Mouse (Mus musculus) heart, adult 2 months (tissue): ENCODE measurements around the gene Chuk. TPM values are rescaled to one million over a fixed set of nuclear protein-coding genes. Genes with fewer than 3 reads are reported as not detected.

Source experiments
- DNase-seq, 2 experiments: peaks; one replicate each; pipeline ENCODE4 v3.0.0; 2021
- H3K27ac ChIP-seq: fragments of 200-600 bp; 2 replicates; pipeline ENCODE4 v1.8.1; 2022
- H3K27me3 ChIP-seq: fragments of 200-500 bp; 2 replicates; pipeline ENCODE4 v1.6.1; 2012; ENCODE audit warnings: mild to moderate bottlenecking, low read length, inconsistent platforms, mixed read lengths; ENCODE audit not compliant: control insufficient read depth, insufficient read depth
- H3K36me3 ChIP-seq: fragments of 200-500 bp; 2 replicates; pipeline ENCODE4 v1.6.1; 2012; ENCODE audit warnings: low read length, inconsistent platforms; ENCODE audit not compliant: control insufficient read depth, insufficient read depth
- H3K4me1 ChIP-seq: fragments of 200-500 bp; 2 replicates; pipeline ENCODE4 v1.6.1; 2011; ENCODE audit warnings: low read length; ENCODE audit not compliant: control insufficient read depth, insufficient read depth
- H3K4me3 ChIP-seq: fragments of 200-600 bp; 2 replicates; pipeline ENCODE4 v1.8.1; 2022
- H3K79me2 ChIP-seq: fragments of 200-500 bp; replicated peaks from 2 replicates; pipeline ENCODE4 v1.6.1; 2012; ENCODE audit warnings: mild to moderate bottlenecking, inconsistent platforms, low read length, moderate library complexity, mixed read lengths; ENCODE audit not compliant: control insufficient read depth, insufficient read depth
- H3K9ac ChIP-seq: fragments of 200-500 bp; 2 replicates; pipeline ENCODE4 v1.6.1; 2012; ENCODE audit warnings: low read depth, mild to moderate bottlenecking, control low read depth, inconsistent platforms, low read length, mixed read lengths
- CTCF ChIP-seq: fragments of 200-600 bp; IDR thresholded peaks from 2 replicates; pipeline ENCODE4 v1.8.1; 2022; ENCODE audit warnings: antibody characterized with exemption, mild to moderate bottlenecking, moderate library complexity
- EP300 ChIP-seq: fragments of 200-500 bp; IDR thresholded peaks from 2 replicates; pipeline ENCODE4 v1.6.1; 2011; ENCODE audit warnings: low read depth, low read length, control low read depth; ENCODE audit not compliant: insufficient read depth
- POLR2A ChIP-seq: fragments of 200-500 bp; IDR thresholded peaks from 2 replicates; pipeline ENCODE4 v1.6.1; 2011; ENCODE audit warnings: mild to moderate bottlenecking, low read depth, low read length, control low read depth; ENCODE audit not compliant: insufficient read depth
- WGBS: fragments of 180-500 bp; shearing (Covaris S2); methylation state at CpG from one replicate; pipeline ENCODE4 v1.1.7; 2018; 5-methylcytosine and 5-hydroxymethylcytosine counted together
- intact Hi-C: fragments of 180-260 bp; cut with DNase I; formaldehyde crosslinking; loops from one replicate; pipeline ENCODE4 v1.15.1; 2025
- polyA plus RNA-seq: library from polyadenylated mRNA; depleted of rRNA; stranded (reverse); fragments of >200 nt; gene quantifications from 2 replicates; pipeline ENCODE4 v1.2.3, GENCODE M21; 2012; rRNA removed
- total RNA-seq, 2 experiments: library from RNA; stranded (reverse); gene quantifications; 2 replicates each; pipeline ENCODE4 v1.2.3; 2021

Chuk gene
- total and polyA plus RNA-seq, 3 experiments, result 13.9 to 32.5 (median 31.2) TPM

DNA sequence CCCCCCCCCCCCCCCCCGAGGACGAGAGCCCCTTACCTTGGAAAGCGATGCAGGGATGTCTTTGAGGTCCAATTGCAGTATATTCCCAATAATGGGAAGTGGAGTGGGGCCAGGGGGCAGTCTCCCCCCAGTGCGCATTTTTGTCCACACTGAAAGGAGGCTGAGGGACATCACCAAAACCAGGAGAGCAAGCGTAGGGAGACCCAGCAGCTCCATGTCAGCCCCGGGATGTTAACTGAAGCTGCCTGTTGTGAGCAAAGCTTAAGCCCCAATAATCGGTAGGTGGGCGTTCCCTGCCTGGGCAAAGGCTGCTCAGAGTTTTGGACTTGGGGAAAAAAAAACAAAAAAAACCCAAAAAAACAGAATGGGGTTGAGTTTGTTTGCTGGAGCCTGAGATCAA, 78.3 kb downstream of the Chuk start, which contains the start of gene Cyp2c23:
Cyp2c23 (minus strand) TSS at position 237 of the 400 bp plus-strand sequence.
- no peaks in the 10 kb centered on the region for H3K79me2 ChIP-seq
- H3K36me3 ChIP-seq, result no peaks in the 10 kb centered on the region
- TF ChIP-seq EP300, result no peak
- no peak for TF ChIP-seq CTCF
- TF ChIP-seq POLR2A, result no peak
- intact Hi-C loops, result no loop called here
- H3K4me1 ChIP-seq, result no peaks in the 10 kb centered on the region
- no peak within 1 kb of the TSS for H3K27ac ChIP-seq
- H3K27me3 ChIP-seq, result no peaks in the 10 kb centered on the region
- DNase-seq, result no peak
- WGBS, result 66% methylated on average over 8 of the region's 8 CpGs
- H3K4me3 ChIP-seq, result no peak within 1 kb of the TSS
- H3K9ac ChIP-seq, result no peak within 1 kb of the TSS

DNA sequence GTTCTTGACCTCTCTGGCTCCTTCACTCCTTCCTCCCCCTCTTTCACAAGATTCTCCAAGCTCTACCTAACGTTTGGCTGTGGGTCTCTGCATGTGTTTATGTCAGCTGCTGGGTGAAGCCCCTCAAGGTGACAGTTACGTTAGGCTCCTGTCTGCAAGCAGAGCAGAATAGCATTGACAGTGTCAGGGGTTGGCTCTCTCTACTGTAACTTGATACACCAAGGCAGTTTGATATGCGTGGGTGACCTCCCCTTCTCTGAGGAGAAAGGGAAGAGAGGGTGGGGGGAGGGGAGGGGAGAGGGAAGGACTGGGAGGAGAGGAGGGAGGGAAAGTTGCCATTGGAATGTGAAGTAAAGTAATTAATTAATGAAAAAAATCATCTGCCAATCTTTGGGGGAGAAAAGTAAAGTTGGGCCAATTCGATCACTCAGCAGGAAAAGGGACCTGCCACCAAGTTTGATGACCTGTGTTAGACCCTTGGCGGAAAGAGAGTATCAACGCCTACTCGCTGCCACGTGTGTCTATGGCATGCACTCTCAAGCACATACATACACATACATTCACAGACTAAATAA, 80.2 kb downstream of the Chuk start:
- DNase-seq, result no peak
- Histone ChIP-seq H3K9ac (no peak overlapping the region), H3K27ac (no peak overlapping the region), H3K36me3 (no peaks in the 10 kb centered on the region), H3K27me3 (no peaks in the 10 kb centered on the region), H3K4me3 (no peak overlapping the region), H3K79me2 (no peaks in the 10 kb centered on the region), H3K4me1 (no peaks in the 10 kb centered on the region)
- intact Hi-C loops, result no loop called here
- TF ChIP-seq EP300 (no peak), POLR2A (no peak), CTCF (no peak)
- 61% methylated on average over 8 of the region's 8 CpGs for WGBS

DNA sequence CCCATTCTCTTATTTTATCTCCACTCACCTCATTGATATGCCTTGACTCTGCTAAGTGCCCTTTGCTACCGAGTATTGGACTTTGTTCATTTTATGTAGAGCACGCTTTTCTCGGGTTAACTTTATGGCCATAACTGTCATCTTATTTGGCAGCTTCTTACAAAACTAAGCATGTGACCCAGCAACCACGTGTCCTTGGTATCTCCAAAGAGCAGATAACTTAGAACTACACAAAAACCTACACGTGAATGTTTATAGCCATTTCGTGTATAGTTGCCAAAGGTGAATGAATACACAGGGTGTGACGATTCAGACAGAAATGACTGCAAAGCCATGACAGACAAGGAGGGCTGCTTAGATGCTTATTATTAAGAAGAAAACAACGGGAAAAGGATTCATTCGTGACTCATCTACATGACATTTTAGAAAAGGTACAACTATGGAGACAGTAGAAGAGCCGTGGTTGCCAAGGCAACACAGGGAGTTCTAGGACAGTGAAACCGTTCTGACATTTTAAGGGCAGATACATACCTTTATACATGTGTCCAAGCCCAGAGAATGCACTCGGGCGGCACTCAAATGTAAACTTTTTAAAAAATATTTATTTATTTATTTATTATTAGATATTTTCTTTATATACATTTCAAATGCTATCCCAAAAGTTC, 82.2 kb downstream of the Chuk start:
- Histone ChIP-seq H3K9ac (no peak overlapping the region), H3K4me3 (no peak overlapping the region), H3K27me3 (no peaks in the 10 kb centered on the region), H3K36me3 (no peaks in the 10 kb centered on the region), H3K27ac (no peak overlapping the region), H3K4me1 (no peaks in the 10 kb centered on the region; the same call in 1 of the 2 replicates), H3K79me2 (no peaks in the 10 kb centered on the region)
- DNase-seq, result no peak
- TF ChIP-seq EP300, result no peak
- no peak for TF ChIP-seq CTCF
- TF ChIP-seq POLR2A, result no peak
- 76% methylated on average over 13 of the region's 13 CpGs for WGBS
- intact Hi-C loops, result no loop called here

Other genes with a start within 250 kb of the Chuk start
- gene Dnmbp, start 167.3 kb downstream of the Chuk start, total RNA-seq, result 1 to 10 TPM; 8.1 to 9.8 TPM
- gene Dnmbp, start 167.3 kb downstream of the Chuk start, polyA plus RNA-seq, result 7.1 and 9.6 TPM in 2 replicates
- under 1 TPM in 1 of 2 experiments, not detected in 1; 0.31 TPM for gene Cpn1, start 120.9 kb downstream of the Chuk start, total RNA-seq
- gene Cpn1, start 120.9 kb downstream of the Chuk start, polyA plus RNA-seq, result 0.18 and 0.47 TPM in 2 replicates
- gene Cyp2c23, start 78.3 kb downstream of the Chuk start, total RNA-seq, result not detected
- 0.12 TPM in 1 of 2 replicates, not detected in the other for gene Cyp2c23, start 78.3 kb downstream of the Chuk start, polyA plus RNA-seq
- 1 to 10 TPM; 6.0 to 7.8 TPM for gene Erlin1, start 37.7 kb downstream of the Chuk start, total RNA-seq
- gene Erlin1, start 37.7 kb downstream of the Chuk start, polyA plus RNA-seq, result 4.1 and 6.3 TPM in 2 replicates
- gene Cwf19l1, start 28.4 kb upstream of the Chuk start, total RNA-seq, result 1 to 10 TPM; 8.0 to 9.5 TPM
- gene Cwf19l1, start 28.4 kb upstream of the Chuk start, polyA plus RNA-seq, result 5.5 and 8.6 TPM in 2 replicates
- 10 to 100 TPM; 14.7 to 16.6 TPM for gene Bloc1s2, start 39.0 kb upstream of the Chuk start, total RNA-seq
- gene Bloc1s2, start 39.0 kb upstream of the Chuk start, polyA plus RNA-seq, result 15.1 and 19.1 TPM in 2 replicates
- gene Pkd2l1, start 85.0 kb upstream of the Chuk start, total RNA-seq, result not detected
- not detected in 2 replicates for gene Pkd2l1, start 85.0 kb upstream of the Chuk start, polyA plus RNA-seq
- gene Scd3, start 95.8 kb upstream of the Chuk start, total RNA-seq, result under 1 TPM in 1 of 2 experiments, not detected in 1; 0.13 TPM
- gene Scd3, start 95.8 kb upstream of the Chuk start, polyA plus RNA-seq, result 0.37 TPM in 1 of 2 replicates, not detected in the other
- 10 to 100 TPM in 1 of 2 experiments, 1 to 10 TPM in 1; 9.2 to 12.2 TPM for gene Scd2, start 186.2 kb upstream of the Chuk start, total RNA-seq
- gene Scd2, start 186.2 kb upstream of the Chuk start, polyA plus RNA-seq, result 21.2 and 31.1 TPM in 2 replicates
- gene Scd4, start 225.6 kb upstream of the Chuk start, total RNA-seq, result 1 to 10 TPM; 4.6 to 6.0 TPM
- gene Scd4, start 225.6 kb upstream of the Chuk start, polyA plus RNA-seq, result 9.0 and 12.6 TPM in 2 replicates